Mouse (Mus musculus) left cerebral cortex, adult 2 months (tissue): Measurements from ENCODE around the gene Coro7. TPM values are rescaled to one million over a fixed set of nuclear protein-coding genes. Genes with fewer than 3 reads are reported as not detected.

Experiments used
- DNase-seq, 2 experiments: peaks; one replicate each; pipeline ENCODE4 v3.0.0; 2021 to 2022; ENCODE audit warnings: low spot score in 2 of 2, mixed read lengths in 1 of 2; ENCODE audit errors: extremely low spot score in 1 of 2
- H3K27ac ChIP-seq: fragments of 200-600 bp; 2 replicates; pipeline ENCODE4 v1.8.1; 2022
- H3K4me3 ChIP-seq: fragments of 200-600 bp; 2 replicates; pipeline ENCODE4 v1.8.1; 2022
- CTCF ChIP-seq: fragments of 200-600 bp; IDR thresholded peaks from 2 replicates; pipeline ENCODE4 v1.8.1; 2022; ENCODE audit warnings: antibody characterized with exemption, mild to moderate bottlenecking, moderate library complexity
- intact Hi-C: fragments of 180-260 bp; cut with DNase I; formaldehyde crosslinking; loops from one replicate; pipeline ENCODE4 v1.15.1; 2025
- long read RNA-seq, 2 experiments: library from polyadenylated mRNA; stranded (forward); transcript quantifications; one replicate each; pipeline ENCODE4 v2.0.0; 2021; ENCODE audit warnings: borderline mapping rate in 2 of 2
- total RNA-seq, 2 experiments: library from RNA; stranded (reverse); gene quantifications; 2 replicates each; pipeline ENCODE4 v1.2.3; 2021

Coro7 gene
- 10 to 100 TPM; 76.7 to 92.0 TPM for total RNA-seq
- long read RNA-seq, experiment 1, full-length matches to known transcripts: 56 of 110 reads
- long read RNA-seq, experiment 1, partial matches to known transcripts: 36 of 110 reads
- long read RNA-seq, experiment 1, other reads (novel, unspliced or antisense): 18 of 110 reads
- long read RNA-seq, experiment 2, full-length matches to known transcripts: 35 of 103 reads
- long read RNA-seq, experiment 2, partial matches to known transcripts: 42 of 103 reads
- long read RNA-seq, experiment 2, other reads (novel, unspliced or antisense): 26 of 103 reads

GRCm38 (mm10) chr16:4679121-4680018 is at the start of gene Coro7:
Gene Coro7 (minus strand): TSS chr16:4679777.
- peak; percentile 78 to 89 for DNase-seq
- intact Hi-C loops: no loop called here
- no peak for TF ChIP-seq CTCF
- H3K4me3 ChIP-seq: peak within 1 kb of the TSS; percentile 87
- H3K27ac ChIP-seq: peak within 1 kb of the TSS; percentile 73

- Histone ChIP-seq H3K27ac (no peak overlapping the region), H3K4me3 (no peak overlapping the region)
- intact Hi-C loops: loop anchor here (2.0 kb wide), 1 partner anchor 61 kb away; no protein-coding TSS in a partner anchor
- TF ChIP-seq CTCF: no peak
- DNase-seq: no peak
Measured at GRCm38 (mm10) chr16:4727963-4728362, 48.4 kb upstream of the Coro7 start.

GRCm38 (mm10) chr16:4727526-4727925 is 47.9 kb upstream of the Coro7 start:
- no peak for DNase-seq
- Histone ChIP-seq H3K27ac (peak overlapping the region; percentile 8; the same call in 1 of the 2 replicates), H3K4me3 (peak overlapping the region; percentile 99)
- intact Hi-C loops: loop anchor here (2.0 kb wide), 1 partner anchor 61 kb away; no protein-coding TSS in a partner anchor
- no peak for TF ChIP-seq CTCF

- TF ChIP-seq CTCF: no peak
- H3K4me3 ChIP-seq: peak overlapping the region; percentile 99
- intact Hi-C loops: loop anchor here (2.0 kb wide), 1 partner anchor 62 kb away; no protein-coding TSS in a partner anchor
- DNase-seq: peak in 1 of 2 experiments; percentile 35
- peak overlapping the region; percentile 95 for H3K27ac ChIP-seq
Measured at GRCm38 (mm10) chr16:4726528-4727128, 47.1 kb upstream of the Coro7 start.

- H3K27ac ChIP-seq: peak within 1 kb of the TSS; percentile 95
- no peak for TF ChIP-seq CTCF
- peak; percentile 92 to 95 for DNase-seq
- H3K4me3 ChIP-seq: peak within 1 kb of the TSS; percentile 99
- intact Hi-C loops: loop anchor here (2.0 kb wide), 1 partner anchor 63 kb away; no protein-coding TSS in a partner anchor
Measured at GRCm38 (mm10) chr16:4725780-4726527, 46.4 kb upstream of the Coro7 start, which contains the start of gene Hmox2. Gene Hmox2 (plus strand): TSS chr16:4726361.

- H3K27ac ChIP-seq: no peak overlapping the region
- TF ChIP-seq CTCF: no peak
- intact Hi-C loops: no loop called here
- DNase-seq: no peak
- H3K4me3 ChIP-seq: no peak overlapping the region
Measured at GRCm38 (mm10) chr16:4725266-4725665, 45.7 kb upstream of the Coro7 start.

- TF ChIP-seq CTCF: no peak
- DNase-seq: no peak
- Histone ChIP-seq H3K27ac (peak overlapping the region; percentile 18; the same call in 1 of the 2 replicates), H3K4me3 (no peak overlapping the region)
- intact Hi-C loops: no loop called here
Measured at GRCm38 (mm10) chr16:4722915-4723209, 43.3 kb upstream of the Coro7 start.

- Histone ChIP-seq H3K27ac (peak overlapping the region; percentile 18; the same call in 1 of the 2 replicates), H3K4me3 (no peak overlapping the region)
- no peak for TF ChIP-seq CTCF
- intact Hi-C loops: no loop called here
- no peak for DNase-seq
Measured at GRCm38 (mm10) chr16:4722128-4722914, 42.7 kb upstream of the Coro7 start.

- Histone ChIP-seq H3K4me3 (peak within 1 kb of the TSS; percentile 67), H3K27ac (peak within 1 kb of the TSS; percentile 82)
- TF ChIP-seq CTCF: no peak
- intact Hi-C loops: loop anchor here (5.0 kb wide), 1 partner anchor 73 kb away; the partner anchor contains the start of gene Cdip1
- DNase-seq: peak; percentile 49 to 57
Measured at GRCm38 (mm10) chr16:4718753-4719518, 39.4 kb upstream of the Coro7 start, which contains the start of gene Nmral1. Gene Nmral1 (minus strand): TSS chr16:4719356.

- no peak for DNase-seq
- Histone ChIP-seq H3K4me3 (peak overlapping the region; percentile 67), H3K27ac (no peak overlapping the region)
- intact Hi-C loops: loop anchor here (5.0 kb wide), 1 partner anchor 74 kb away; the partner anchor contains the start of gene Cdip1
- no peak for TF ChIP-seq CTCF
Measured at GRCm38 (mm10) chr16:4717866-4718265, 38.3 kb upstream of the Coro7 start.
